Mouse (Mus musculus): ENCODE results near the gene Scn5a.

Scn5a gene

DNA sequence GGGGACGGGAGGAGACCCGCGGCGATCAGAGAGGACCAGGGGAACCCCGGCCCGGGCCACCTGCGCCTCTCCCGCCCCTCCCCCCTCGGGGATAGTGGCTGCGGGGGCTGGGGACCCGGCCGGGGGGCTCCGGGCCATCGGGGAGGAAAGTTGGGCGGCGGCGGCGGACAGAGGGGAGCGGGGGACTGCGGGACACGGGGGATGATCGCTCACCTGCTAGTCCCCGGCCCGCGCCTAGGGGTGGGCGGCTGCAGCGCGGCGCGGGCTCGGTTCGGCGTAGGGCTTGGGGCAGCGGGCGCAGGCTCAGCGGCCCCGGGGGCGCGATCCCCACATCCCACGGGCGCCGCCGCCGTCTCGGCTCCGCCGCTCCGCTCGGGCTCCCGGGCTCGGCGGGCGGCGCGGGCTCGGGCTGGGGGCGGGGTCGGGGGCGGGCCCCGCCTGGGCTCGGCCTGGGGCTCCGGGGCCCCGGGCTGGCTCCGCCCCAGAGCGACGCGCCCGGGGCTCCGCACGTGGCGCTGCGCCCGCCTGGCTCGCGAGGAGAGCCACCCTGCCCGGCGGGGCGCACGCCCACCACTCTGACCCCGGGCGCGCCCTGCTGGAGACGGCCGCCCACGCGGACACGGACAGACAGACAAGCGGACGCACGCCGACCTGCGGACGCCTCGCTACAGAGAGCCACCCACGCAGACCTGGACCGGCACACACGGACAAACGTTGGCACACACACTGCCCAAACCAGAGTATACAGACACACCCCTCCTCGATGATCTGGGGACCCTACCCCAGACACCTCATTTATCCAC, at the start of gene Scn5a:
Gene Scn5a, minus strand, starts transcription at position 381 of the 803 bp plus-strand sequence.
- no peak for DNase-seq

DNA sequence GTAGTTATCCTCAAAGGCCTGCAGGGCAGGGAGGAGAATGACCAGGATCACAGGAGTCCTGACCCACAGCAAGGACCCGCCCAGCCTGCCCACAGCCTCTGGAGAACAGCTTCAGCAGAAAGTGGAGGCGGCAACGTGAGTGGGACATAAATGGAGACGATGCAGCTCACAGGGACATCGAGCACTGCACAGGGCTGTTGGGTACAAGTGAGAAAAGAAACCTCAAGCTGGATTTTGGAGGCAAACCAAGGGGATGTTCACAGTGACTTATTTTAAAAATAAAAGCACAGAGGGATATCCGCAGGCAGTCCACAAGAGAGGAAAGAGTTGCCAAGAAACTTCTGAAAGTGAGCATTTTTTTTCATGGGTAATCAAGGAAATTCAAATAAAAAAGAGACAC, 48.4 kb upstream of the Scn5a start:
- no peak for DNase-seq

DNA sequence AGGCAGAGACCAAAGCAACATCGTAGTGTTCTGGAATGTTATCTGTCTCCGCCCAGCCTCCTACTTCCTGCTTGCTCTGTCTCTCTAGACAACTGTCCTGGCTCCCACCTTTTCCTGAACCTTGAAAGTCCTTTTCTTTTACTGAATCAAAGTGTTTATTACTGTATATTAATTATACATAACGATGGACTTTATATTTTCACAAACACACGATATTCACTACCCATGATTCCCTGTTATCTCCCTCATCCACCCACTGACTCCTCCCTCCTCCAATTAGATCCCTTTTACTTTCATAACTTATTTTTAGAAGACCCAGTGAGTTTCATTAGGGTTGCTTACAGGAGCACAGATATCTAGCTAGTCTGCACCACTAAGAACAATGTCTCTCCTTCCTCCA, 45.3 kb upstream of the Scn5a start:
- DNase-seq, result no peak

DNA sequence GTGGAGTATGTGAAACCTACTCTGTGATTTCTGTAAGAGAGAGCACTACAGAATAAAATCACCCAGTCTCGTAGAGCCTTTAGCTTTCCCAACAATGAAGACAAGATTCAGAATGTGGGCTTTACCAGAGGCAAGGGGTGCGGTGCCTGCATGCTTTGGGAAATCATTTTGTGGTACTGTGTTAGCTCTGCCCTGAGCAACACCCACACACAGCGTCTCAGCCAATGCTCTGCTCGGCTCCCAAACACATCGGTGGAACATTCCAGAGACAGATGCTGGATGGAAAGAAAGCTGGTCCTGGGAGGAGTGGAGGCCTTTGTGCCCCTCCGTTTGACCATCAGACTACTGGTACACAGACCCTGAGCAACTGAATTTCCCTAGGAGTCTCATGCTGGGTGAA, 36.0 kb upstream of the Scn5a start:
- no peak for DNase-seq

DNA sequence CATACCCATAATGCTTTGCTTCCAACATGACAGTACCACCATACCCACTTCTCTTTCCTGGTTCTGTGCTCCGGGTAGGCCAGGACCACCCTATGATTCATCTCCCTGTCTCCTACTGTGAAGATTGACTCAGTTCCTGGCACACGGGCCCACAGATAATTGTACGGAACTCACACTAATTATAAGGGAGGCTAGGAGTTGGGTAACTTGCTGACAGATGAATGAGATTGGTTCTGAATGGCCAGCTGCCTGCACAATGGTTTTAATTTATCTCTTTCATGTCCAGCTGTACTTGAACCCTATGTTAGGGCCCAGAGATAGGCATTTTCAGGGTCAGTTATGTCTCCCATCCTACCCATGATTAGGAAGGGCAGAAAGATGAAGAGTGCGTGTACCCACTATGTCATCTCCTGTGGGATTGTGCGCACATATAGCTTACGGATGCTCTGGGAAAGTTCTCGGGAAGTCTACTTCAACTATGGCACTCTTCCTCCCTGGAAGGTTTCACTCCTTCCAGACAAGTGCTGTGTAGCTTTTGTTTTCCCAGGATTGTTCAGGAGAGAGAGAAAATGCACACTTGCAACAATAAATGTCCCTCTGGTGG, 31.8 kb upstream of the Scn5a start:
- DNase-seq, result no peak

DNA sequence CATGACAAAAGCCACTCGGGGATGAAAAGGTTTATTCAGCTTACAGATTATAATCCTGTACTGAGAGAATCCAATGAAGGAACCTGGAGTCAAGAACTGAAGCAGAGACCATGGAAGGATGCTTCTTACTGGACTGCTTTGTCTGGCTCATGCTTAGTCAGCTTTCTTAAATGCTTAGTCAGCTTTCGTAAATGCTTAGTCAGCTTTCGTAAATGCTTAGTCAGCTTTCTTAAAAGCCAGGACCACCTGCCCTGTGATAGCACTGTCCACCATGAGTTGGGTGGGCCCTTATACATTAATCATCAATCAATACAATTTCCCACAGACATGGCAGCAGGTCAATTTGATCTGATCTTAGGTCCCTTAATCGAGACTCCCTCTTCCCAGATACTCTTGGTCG, 28.1 kb upstream of the Scn5a start:
- no peak for DNase-seq

DNA sequence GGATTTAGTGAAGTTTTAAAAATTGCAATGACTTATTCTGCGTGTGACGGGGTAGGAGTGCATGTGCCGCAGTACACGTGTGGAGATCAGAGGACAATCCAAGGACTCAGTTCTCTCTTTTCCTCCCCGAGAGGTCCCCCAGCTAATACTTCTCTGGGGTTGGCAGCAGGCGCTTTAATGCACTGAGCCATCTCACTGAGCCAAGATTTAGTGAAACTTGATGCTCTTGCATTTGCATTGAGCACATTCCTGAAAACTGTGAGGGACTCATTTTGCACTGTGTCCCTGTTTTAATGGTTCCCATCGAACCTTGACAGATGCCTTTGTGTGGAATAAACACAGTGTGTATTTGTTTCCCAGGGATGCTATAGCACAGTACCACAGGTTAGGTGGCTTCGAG, 25.8 kb upstream of the Scn5a start:
- no peak for DNase-seq

DNA sequence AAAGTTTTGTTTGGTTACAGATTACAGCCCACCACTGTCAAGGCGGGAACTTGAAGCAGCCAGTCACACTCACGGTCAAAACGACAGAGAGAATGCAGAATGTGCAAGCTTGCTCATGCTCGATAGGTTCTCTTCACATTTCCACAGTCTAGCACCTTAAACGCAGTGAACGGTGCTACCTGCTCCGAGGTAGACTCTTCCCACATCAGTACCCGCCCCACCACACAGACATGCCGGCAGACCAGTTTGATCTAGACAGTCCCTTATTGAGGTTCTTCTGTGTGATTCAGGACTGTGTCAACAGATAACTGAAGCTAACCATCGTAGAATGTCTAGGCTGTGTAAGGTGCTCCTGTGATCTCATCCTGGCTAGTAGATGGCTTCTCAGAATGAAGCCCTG, 19.7 kb upstream of the Scn5a start:
- no peak for DNase-seq

DNA sequence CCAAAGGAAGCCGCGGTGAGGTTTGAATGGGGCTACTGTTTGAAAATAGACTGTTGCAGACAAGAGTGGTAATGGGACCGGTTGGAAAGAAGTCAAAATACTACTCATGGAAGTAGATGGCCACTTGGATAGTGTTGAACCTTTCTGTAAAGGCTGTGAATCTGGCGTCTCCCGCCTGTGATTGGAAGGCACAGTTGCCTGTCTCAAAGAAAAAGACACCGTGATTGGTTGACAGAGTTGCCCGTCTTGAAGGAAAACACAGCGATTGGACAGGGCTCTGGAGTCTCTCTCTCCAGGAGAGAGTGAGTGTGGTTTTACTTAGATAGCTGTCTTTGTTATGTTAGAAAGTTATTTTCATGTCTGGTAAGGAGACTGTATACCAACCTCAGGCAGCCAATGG, 18.5 kb upstream of the Scn5a start:
- peak in 1 of 2 experiments; percentile 17 for DNase-seq

DNA sequence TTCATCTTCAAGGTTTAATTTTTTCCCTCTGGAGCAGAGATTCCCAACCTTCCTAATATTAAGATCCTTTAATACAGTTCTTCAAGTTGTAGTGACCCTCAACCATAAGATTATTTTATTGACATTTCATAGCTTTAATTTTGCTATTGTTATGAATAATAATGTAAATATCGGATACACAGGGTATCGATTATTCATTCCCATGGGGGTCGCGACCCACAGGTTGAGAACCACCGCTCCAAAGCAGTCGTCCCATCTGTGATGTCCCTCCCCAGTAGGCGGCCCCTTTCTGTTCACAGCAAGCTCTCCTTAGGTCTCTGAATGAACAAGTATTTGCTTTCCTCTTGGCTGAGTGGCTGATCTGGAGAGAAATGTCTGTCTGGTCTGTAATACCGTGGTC, 10.8 kb upstream of the Scn5a start:
- no peak for DNase-seq

DNA sequence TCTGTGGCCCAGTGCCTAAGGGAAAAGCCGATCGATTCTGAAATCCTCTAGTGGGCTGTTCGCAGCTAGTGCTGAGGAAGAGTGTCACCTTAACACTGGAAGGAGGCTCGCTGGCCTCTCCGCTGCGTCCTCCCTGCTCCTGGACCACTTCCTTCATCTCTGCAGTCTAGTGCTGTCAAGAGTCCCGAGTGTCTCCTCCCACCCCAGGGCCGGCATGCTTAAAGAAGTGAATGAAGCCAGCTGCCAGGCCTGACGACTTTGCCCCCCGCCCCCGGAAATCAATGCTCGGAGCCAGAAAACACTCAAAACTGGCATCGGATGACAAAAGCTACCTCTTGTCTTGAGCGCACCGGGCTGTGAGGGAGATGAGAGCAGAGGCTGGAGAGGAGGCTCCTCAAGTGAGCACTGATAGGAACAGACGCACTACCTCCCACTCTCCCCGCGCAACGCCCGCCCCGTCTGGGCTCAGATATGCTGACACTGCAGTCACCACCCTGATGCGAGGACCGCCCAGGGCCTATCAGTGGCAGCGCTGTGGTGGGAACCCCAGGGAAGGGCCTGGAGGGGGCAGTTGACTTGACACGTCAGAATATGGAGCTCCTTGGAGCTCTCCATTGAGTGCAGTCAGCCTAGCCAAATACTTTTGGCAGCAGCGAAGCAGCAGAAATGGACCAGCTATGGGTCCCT, 10.1 kb upstream of the Scn5a start:
- no peak for DNase-seq

DNA sequence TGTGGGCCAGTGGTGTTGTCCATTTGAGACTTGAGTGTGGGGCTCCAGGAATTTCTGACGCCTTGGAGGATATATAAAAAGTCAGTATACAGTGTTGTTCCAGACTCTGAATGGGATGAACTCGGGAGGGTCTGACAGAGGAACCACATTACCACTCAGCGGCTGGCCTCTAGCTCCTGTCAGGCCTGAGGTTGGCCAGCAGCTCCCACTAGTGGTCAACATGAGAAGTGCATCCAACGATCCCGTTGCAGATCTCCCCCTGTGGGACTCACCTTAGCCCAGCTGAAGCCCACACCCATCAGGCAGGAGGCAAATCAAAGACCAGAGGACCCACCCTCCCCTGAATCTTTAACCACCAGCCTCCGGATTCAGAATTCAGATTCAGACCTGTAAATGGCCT, 1.9 kb upstream of the Scn5a start:
- DNase-seq, result peak; percentile 42 to 64

DNA sequence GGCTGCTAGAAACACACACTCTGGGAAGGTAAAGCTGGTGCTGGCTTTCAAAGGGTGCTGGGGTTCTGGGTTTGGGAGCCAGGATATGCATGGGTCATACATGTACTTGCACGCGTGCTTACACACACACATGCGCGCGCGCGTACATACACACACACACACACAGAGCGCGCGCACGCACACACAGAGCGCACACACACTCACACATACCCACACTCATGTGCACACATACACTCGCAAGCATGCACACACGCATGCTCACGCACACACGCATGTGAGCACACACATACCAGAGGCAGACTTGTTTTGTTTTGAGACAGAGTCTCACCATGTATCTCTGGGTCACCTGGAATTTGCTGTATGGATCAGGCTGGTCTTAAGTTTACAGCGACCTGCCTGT, 1.4 kb upstream of the Scn5a start:
- DNase-seq, result no peak

DNA sequence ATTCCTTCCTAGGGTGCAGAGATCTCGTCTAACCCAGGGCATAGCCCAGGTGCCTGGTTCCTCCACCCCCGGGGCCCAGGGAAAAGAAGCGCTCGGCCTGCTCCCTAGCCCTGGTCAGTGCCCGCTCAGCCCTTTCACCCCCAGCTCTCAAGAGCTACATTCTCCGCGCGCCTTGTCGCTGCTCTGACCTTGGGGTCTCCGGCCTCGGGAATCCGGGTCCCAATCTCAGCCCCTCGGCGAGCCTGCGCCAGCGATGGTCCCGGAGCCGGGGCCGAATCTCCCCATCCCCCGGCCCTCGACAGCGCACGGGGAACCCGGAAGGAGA, 543 bp downstream of the Scn5a start:
- no peak for DNase-seq

DNA sequence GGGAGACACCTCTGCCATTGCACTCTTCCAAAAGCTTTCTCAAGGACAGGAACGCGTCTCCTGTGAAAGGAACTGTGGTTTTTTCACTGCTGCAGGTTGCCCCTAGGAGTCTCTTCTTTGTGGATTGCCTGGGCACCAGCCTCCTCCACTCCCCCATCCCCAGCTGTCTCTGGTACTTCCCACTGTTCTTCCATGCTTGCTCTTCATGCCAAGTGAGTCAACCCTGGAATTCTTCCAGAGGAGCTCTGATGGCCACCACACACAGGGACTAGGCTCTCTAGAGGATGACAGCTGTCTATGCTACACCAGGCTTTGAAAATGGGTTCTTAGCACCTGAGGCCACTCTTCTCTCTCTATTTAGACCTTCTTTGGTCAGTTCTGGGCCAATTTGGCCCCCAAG, 1.8 kb downstream of the Scn5a start:
- no peak for DNase-seq

DNA sequence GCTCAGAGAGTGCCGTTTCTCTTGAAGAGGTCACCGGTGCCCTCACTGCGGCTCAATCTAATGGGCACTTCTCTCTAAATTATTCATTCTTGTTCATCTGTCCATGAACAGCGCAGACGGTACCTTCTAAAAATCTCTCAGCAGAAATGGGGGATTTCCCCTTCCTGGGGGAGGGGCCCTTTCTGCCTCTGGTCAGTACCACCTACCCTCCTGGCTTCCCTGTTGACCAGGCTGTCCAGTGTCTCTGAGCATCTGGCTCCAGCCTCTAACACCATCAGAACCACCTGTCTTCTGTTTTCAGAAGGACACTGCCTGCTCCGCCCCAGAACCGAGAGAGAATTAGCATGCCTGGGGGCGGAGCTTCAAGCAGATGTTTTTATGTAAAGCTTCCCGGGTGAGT, 3.1 kb downstream of the Scn5a start:
- no peak for DNase-seq

DNA sequence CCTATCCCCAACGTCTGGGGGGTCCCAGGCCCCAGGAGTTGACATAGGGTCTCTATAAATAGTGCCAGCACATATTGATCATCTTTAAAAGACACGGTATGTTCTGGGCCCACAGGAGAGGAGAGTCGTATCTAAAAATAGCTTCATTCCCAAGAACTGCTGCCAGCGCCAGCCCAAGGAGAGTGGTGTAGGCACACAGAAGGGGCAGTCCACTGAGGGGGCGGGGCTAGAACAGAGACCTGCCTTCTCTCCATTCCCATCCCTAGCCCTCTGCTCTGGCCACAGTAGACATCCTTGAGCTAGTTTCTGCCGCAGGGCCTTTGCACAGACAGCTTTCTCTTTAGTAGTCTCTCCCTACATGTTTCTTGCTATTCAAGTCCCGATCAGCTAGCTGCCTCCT, 4.5 kb downstream of the Scn5a start:
- no peak for DNase-seq

DNA sequence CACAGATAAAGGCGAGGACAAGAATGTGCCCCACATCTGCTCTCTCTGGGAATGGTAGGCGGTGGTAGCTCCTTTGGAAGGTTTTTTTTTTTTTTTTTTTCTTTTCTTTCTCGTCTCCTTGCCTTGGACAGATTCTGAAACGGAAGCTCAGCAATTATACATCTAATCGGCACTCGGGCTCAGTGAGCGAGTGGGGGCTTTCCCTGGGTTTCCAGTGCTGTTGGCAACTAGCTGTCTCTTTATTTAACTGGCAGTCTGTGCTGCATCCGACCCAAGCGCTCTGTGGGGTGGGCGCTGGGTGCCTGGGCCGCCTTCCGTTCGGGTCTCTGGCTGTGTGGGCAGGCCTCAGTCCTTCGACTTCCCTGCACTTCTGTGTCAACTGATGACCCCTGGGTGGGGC, 5.8 kb downstream of the Scn5a start:
- no peak for DNase-seq

DNA sequence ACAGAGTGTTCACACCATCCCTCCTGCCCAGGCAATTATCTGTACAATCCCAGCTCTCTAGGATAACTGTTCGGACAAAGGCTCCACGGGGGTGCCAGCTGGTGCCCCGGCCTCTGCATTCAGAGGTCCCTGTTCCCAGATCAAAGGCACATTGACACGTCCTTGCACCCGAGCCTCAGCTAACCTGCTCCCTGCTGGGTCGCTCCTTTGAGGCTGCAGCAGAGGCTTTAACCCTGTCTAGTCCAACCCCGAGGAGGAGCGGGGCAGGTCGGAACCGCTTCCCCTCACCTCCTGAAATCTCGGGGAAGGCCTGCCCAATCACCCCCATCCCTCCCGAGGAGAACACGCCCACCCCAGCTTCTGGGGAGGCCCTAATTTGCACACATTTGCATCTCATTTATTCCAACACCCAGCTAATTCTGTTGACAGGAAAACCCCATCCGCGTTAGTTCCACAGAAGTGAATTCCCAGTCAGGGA, 7.4 kb downstream of the Scn5a start:
- DNase-seq, result no peak

DNA sequence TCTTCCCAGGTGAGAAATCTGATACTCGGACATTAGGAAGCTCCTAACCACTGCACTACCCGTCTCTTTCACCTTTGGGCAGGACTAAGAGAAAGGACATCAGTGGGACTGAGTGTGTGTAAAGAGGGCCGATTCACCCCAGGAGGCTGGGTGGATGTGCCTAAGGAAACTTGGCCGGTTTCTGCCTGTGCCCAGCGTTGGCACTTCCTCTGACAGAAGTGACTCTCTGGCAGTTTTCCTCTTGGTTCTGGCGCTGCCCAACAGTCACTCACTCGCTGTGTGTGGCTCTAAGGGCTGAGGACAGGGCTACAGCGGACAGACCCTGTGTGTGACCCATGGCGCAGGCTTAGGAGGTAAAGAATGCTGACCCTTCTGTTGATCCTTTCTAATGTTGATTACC, 8.2 kb downstream of the Scn5a start:
- DNase-seq, result no peak

DNA sequence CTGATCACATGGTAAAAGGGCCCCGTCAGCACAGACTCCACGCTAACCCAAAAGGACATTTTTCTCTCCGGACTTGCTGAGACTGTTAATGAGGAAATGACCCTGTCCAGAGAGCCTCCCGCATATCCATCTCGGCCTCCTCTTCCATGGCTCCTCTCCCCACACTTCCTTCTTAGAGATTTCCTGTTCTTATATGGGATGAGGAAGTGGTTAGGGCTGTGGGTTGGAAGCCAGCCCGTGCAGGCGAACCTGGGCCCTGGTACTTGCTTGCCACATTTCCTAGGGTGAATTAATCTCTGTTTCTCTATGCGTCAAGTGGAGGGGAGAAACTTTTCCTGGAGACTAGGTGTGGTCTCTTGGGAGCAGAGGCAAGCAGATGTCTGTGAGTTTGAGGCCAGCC, 10.1 kb downstream of the Scn5a start:
- no peak for DNase-seq

DNA sequence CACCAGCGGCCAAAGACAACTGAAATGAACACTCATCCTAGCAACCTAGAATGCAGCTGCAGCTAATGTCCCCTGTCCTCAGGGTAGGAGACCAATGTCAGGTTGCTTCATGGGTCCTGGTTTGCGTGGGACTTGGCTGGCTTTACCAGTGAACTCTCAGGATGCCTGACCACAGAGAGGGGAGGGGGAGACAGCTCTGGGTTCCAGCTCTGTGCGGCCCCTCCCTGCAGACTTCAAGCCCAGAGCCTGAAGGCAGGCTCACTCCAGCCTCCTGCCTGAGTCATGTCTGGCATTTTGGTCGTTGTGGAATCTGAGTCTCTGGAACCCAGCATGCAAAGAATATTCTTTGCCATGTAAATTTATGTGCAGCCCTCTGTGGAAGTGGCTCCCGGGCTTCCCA, 11.0 kb downstream of the Scn5a start:
- DNase-seq, result no peak

DNA sequence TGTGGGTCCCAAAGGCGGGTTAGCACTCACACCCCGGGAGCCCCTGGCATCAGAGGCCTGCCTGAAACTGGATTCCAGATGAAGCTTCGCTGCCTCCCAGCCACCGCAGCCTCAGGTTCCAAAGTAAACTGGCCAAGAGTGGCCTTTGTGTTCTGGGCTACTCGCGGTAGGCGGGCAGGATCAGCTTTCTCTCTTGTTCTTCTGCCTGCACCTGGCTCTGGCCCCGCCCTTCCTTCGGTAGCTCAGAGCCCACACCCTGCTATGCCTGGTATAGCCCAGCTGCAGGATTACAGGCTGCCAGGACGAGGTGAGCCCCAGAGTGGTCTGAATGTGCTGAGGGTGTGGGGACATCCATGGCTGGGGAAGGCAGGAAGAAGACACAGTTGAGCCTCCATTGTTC, 12.6 kb downstream of the Scn5a start:
- DNase-seq, result peak; percentile 47 to 64

DNA sequence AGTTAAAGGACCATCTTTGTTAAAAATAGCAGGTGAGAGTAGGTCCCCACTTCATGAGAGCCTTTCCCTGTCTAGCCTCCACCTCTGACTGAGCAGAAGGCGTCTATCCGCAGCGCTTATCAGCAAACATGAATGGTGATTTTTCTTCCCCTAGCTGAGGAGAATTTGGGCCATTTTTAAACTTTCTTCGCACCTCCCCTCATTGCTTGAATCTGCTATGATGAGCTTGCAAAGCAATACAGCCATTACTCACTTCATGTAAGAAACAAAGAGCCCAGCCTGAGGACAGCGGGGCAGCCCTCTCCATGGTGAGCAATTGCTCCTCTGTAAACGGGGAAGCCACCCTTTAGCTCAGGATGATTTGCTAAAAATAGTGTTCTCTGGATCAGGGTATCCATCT, 14.0 kb downstream of the Scn5a start:
- DNase-seq, result no peak
